Mouse (Mus musculus) skeletal muscle tissue, adult 2 months (tissue): Measurements from ENCODE around the gene Tldc1.

Source experiments
- DNase-seq: peaks from one replicate; pipeline ENCODE4 v3.0.0-alpha.2; 2012; ENCODE audit warnings: low read depth, low spot score

Tldc1 gene

GRCm38 (mm10) chr8:119765761-119766444 lies 12.3 kb downstream of the Tldc1 start:
- no peak for DNase-seq

- no peak for DNase-seq
These were observed 12.9 kb downstream of the Tldc1 start for GRCm38 (mm10) chr8:119765311-119765710.

GRCm38 (mm10) chr8:119762226-119763220 lies 15.7 kb downstream of the Tldc1 start:
- DNase-seq = no peak

GRCm38 (mm10) chr8:119761692-119762091 lies 16.5 kb downstream of the Tldc1 start:
- DNase-seq = no peak

- DNase-seq = no peak
These were observed 21.7 kb downstream of the Tldc1 start for GRCm38 (mm10) chr8:119756538-119756937.

GRCm38 (mm10) chr8:119756147-119756461 lies 22.1 kb downstream of the Tldc1 start:
- DNase-seq = no peak

GRCm38 (mm10) chr8:119755238-119756146 lies 22.7 kb downstream of the Tldc1 start:
- no peak for DNase-seq

- no peak for DNase-seq
These were observed 33.6 kb downstream of the Tldc1 start for GRCm38 (mm10) chr8:119744604-119745003.

- peak; percentile 13 for DNase-seq
These were observed 34.8 kb downstream of the Tldc1 start for GRCm38 (mm10) chr8:119743291-119744026.

- no peak for DNase-seq
These were observed 35.8 kb downstream of the Tldc1 start for GRCm38 (mm10) chr8:119742409-119742808.

- no peak for DNase-seq
These were observed 37.6 kb downstream of the Tldc1 start for GRCm38 (mm10) chr8:119740634-119741033.

GRCm38 (mm10) chr8:119738129-119738907 lies 39.9 kb downstream of the Tldc1 start:
- DNase-seq = no peak

- no peak for DNase-seq
These were observed 40.9 kb downstream of the Tldc1 start for GRCm38 (mm10) chr8:119737093-119737900.

GRCm38 (mm10) chr8:119736348-119736917 lies 41.8 kb downstream of the Tldc1 start:
- DNase-seq = no peak

GRCm38 (mm10) chr8:119732072-119732471 lies 46.1 kb downstream of the Tldc1 start:
- DNase-seq = no peak

- DNase-seq = no peak
These were observed 49.8 kb downstream of the Tldc1 start for GRCm38 (mm10) chr8:119728351-119728895.

GRCm38 (mm10) chr8:119727093-119727492 lies 51.1 kb downstream of the Tldc1 start:
- DNase-seq = no peak

- no peak for DNase-seq
These were observed 53.6 kb downstream of the Tldc1 start for GRCm38 (mm10) chr8:119724596-119724995.

GRCm38 (mm10) chr8:119723676-119724075 lies 54.5 kb downstream of the Tldc1 start:
- DNase-seq = no peak
